Mouse (Mus musculus): Measurements from ENCODE around the gene Mob2. TPM values are rescaled to one million over a fixed set of nuclear protein-coding genes. Genes with fewer than 3 reads are reported as not detected.

The Mob2 gene
- polyA plus RNA-seq, 1 experiment from 2014 or later = 50.2 TPM

DNA sequence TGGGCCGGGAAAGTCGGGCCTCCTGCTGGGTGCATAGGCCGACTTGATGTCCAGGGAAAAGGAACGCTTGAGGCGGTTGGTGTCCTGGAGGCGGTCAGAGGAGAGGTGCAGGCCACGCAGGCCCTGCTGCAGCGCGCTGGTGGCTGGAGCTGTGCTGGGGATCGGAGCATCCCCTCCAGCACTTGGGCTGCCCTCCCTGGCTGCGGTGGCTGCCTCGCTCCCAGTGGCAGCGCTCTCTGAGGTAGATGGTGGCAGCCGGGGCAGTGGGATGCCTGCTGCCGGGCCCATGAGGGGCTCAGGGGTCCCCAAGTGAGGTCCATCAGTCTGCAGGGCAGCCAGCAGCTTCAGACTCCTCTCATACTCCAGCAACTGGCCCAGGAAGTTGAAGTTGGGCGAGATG is 21.7 kb upstream of the Mob2 start:
- H3K4me3 ChIP-seq (replicated peaks; ENCODE audit: low read length) = no peak overlapping the region
- no peak for DNase-seq (ENCODE audit: low spot score)
- H3K27me3 ChIP-seq (ENCODE audit: control insufficient read depth, insufficient read depth, low read length) = peaks cover 11% of the 10 kb centered on the region; the same call in 1 of the 2 replicates
- ATAC-seq (ENCODE audit: low FRiP score) = no peak
- 33% methylated on average over 15 of the region's 16 CpGs for WGBS
- H3K36me3 ChIP-seq (replicated peaks; ENCODE audit: control insufficient read depth, insufficient read depth) = peaks cover 93% of the 10 kb centered on the region
- H3K27ac ChIP-seq = no peak overlapping the region
- peak overlapping the region; percentile 16; the same call in 1 of the 2 replicates for H3K9ac ChIP-seq
- no peak overlapping the region for H3K4me2 ChIP-seq (replicated peaks)
- H3K9me3 ChIP-seq (ENCODE audit: control insufficient read depth, low read length) = no peaks in the 10 kb centered on the region
- H3K4me1 ChIP-seq (replicated peaks; ENCODE audit: control insufficient read depth, insufficient read depth, low read length) = peaks cover 9% of the 10 kb centered on the region; the same call in 1 of the 2 replicates

DNA sequence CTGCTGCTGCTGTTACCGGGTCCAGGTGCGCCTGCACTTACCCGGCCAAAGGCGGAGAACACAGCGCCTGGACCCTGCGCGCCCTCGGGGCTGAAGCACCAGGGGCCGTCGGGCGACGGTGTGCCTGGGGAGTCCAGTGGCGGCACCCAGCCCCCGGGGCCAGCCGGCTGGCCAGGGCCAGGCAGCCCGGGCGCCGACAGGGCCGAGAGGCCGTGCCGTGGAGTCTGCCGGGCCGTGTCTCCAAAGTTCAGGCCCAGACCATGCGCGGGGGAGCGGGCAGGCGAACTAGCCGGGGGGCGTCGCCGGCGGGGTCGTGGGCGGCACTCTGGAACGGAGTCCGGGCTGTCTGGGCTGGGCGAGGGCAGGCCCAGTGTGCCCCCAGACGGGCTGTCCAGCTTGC is 21.3 kb upstream of the Mob2 start:
- no peaks in the 10 kb centered on the region for H3K9me3 ChIP-seq (ENCODE audit: control insufficient read depth, low read length)
- peaks cover 9% of the 10 kb centered on the region; the same call in 1 of the 2 replicates for H3K4me1 ChIP-seq (replicated peaks; ENCODE audit: control insufficient read depth, insufficient read depth, low read length)
- no peak for ATAC-seq (ENCODE audit: low FRiP score)
- 13% methylated on average over 38 of the region's 38 CpGs for WGBS
- H3K4me2 ChIP-seq (replicated peaks) = no peak overlapping the region; the same call in 1 of the 2 replicates
- H3K36me3 ChIP-seq (replicated peaks; ENCODE audit: control insufficient read depth, insufficient read depth) = peaks cover 89% of the 10 kb centered on the region
- no peak for DNase-seq (ENCODE audit: low spot score)
- peaks cover 11% of the 10 kb centered on the region; the same call in 1 of the 2 replicates for H3K27me3 ChIP-seq (ENCODE audit: control insufficient read depth, insufficient read depth, low read length)
- H3K9ac ChIP-seq = peak overlapping the region; percentile 16; the same call in 1 of the 2 replicates
- no peak overlapping the region for H3K27ac ChIP-seq
- no peak overlapping the region for H3K4me3 ChIP-seq (replicated peaks; ENCODE audit: low read length)

DNA sequence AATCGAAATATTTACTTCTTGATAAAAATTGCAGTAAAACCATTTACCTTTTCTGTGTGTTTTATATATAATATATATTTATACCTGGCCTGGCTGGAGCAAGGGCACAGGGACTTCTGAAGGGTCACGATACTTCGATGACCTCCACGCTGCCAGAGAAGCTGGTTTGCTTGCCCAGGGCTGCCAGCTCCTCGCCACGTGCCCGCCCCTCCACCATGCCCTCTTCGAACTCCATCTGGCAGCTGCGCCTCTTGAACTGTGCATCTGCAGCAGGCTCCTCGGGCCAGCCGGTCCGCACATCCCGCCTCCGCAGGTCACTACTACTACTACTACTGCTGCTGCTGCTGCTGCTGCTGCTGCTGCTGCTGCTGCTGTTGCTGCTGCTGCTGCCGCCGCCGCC is 20.9 kb upstream of the Mob2 start:
- no peak overlapping the region for H3K4me3 ChIP-seq (replicated peaks; ENCODE audit: low read length)
- DNase-seq (ENCODE audit: low spot score) (no peak), ATAC-seq (ENCODE audit: low FRiP score) (no peak)
- peaks cover 11% of the 10 kb centered on the region; the same call in 1 of the 2 replicates for H3K27me3 ChIP-seq (ENCODE audit: control insufficient read depth, insufficient read depth, low read length)
- 41% methylated on average over 17 of the region's 17 CpGs for WGBS
- no peak overlapping the region; the same call in 1 of the 2 replicates for H3K9ac ChIP-seq
- H3K36me3 ChIP-seq (replicated peaks; ENCODE audit: control insufficient read depth, insufficient read depth) = peaks cover 85% of the 10 kb centered on the region
- H3K4me1 ChIP-seq (replicated peaks; ENCODE audit: control insufficient read depth, insufficient read depth, low read length) = peaks cover 9% of the 10 kb centered on the region; the same call in 1 of the 2 replicates
- no peaks in the 10 kb centered on the region for H3K9me3 ChIP-seq (ENCODE audit: control insufficient read depth, low read length)
- H3K27ac ChIP-seq = no peak overlapping the region
- no peak overlapping the region; the same call in 1 of the 2 replicates for H3K4me2 ChIP-seq (replicated peaks)

DNA sequence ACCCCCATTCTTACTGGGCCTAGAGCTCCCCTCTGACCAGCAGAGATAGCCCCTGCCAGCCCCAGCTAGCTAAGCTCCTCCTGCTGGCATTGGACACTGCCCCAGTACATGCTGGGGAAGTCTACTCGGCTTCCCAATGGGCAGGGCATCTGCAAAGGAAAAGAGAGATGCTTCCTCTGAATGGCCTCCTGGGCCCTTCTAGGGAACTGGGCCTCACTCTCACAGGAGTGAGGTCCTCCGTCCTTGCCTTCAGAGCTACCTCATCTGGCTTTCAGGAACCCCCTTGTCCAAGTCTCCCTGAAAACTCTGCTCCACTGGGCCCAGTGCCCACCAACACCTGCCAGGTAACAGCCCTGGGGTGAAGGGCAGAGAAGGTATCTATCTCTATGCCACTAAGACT is 20.0 kb upstream of the Mob2 start:
- H3K4me3 ChIP-seq (replicated peaks; ENCODE audit: low read length) = no peak overlapping the region
- no peak overlapping the region for H3K9ac ChIP-seq
- peaks cover 11% of the 10 kb centered on the region; the same call in 1 of the 2 replicates for H3K27me3 ChIP-seq (ENCODE audit: control insufficient read depth, insufficient read depth, low read length)
- ATAC-seq (ENCODE audit: low FRiP score) = no peak
- no peak overlapping the region for H3K27ac ChIP-seq
- H3K9me3 ChIP-seq (ENCODE audit: control insufficient read depth, low read length) = no peaks in the 10 kb centered on the region
- no peak for DNase-seq (ENCODE audit: low spot score)
- H3K4me2 ChIP-seq (replicated peaks) = no peak overlapping the region
- peaks cover 76% of the 10 kb centered on the region for H3K36me3 ChIP-seq (replicated peaks; ENCODE audit: control insufficient read depth, insufficient read depth)
- H3K4me1 ChIP-seq (replicated peaks; ENCODE audit: control insufficient read depth, insufficient read depth, low read length) = peaks cover 9% of the 10 kb centered on the region; the same call in 1 of the 2 replicates
- 53% methylated on average over 2 of the region's 2 CpGs for WGBS

DNA sequence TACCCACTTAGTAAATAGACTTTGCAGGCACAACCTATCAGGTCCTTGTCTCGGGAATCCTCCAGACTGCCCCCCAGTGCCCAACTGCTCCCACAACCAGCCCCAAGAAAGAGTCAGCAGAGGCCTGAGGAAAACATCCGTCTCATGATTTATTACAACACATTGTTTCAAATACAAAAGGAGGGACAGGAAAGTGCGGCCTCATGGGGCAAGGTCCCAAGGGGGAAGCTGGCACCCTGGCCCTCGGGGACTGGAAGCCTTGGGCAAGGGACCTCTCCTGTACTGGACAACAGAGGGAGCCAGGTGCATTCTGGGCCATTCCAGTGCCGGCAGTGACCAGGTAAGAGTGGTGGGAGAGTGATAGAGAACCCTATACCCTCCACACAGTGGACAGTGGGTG is 18.5 kb upstream of the Mob2 start:
- 51% methylated on average over 5 of the region's 5 CpGs for WGBS
- H3K4me2 ChIP-seq (replicated peaks) = no peak overlapping the region
- ATAC-seq (ENCODE audit: low FRiP score) (no peak), DNase-seq (ENCODE audit: low spot score) (no peak)
- H3K4me3 ChIP-seq (replicated peaks; ENCODE audit: low read length) = no peak overlapping the region
- H3K36me3 ChIP-seq (replicated peaks; ENCODE audit: control insufficient read depth, insufficient read depth) = peaks cover 61% of the 10 kb centered on the region
- H3K9me3 ChIP-seq (ENCODE audit: control insufficient read depth, low read length) = no peaks in the 10 kb centered on the region
- peaks cover 11% of the 10 kb centered on the region; the same call in 1 of the 2 replicates for H3K27me3 ChIP-seq (ENCODE audit: control insufficient read depth, insufficient read depth, low read length)
- H3K4me1 ChIP-seq (replicated peaks; ENCODE audit: control insufficient read depth, insufficient read depth, low read length) = 0 out of 2 replicates have a peak, but pooled peaks cover under 1% of the 10 kb centered on the region
- no peak overlapping the region for H3K27ac ChIP-seq
- H3K9ac ChIP-seq = no peak overlapping the region

DNA sequence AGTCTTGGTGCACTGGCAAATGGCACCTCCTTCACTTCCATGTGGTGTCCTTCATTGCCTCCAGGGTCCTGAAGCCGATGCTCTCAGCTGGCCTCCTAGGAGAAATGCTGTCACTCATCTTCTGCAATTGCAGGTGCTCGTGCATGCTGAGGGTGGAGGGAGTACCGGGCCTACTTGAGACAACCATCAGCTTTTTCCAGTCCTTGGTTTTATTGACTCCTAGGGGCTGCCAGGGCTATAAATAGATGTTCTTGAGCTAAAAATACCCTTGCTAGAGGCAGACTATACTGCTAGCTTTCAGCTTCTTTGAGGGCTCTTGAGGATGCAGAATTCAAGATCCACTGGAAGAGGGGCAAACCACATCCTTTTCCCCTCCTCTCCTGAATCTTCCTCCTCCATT is 16.3 kb upstream of the Mob2 start:
- H3K27ac ChIP-seq = no peak overlapping the region
- no peak overlapping the region for H3K4me2 ChIP-seq (replicated peaks)
- H3K4me1 ChIP-seq (replicated peaks; ENCODE audit: control insufficient read depth, insufficient read depth, low read length) = no peaks in the 10 kb centered on the region
- DNase-seq (ENCODE audit: low spot score) (no peak), ATAC-seq (ENCODE audit: low FRiP score) (no peak)
- WGBS = 71% methylated on average over 3 of the region's 3 CpGs
- H3K9me3 ChIP-seq (ENCODE audit: control insufficient read depth, low read length) = no peaks in the 10 kb centered on the region
- H3K36me3 ChIP-seq (replicated peaks; ENCODE audit: control insufficient read depth, insufficient read depth) = peaks cover 39% of the 10 kb centered on the region
- no peaks in the 10 kb centered on the region for H3K27me3 ChIP-seq (ENCODE audit: control insufficient read depth, insufficient read depth, low read length)
- H3K4me3 ChIP-seq (replicated peaks; ENCODE audit: low read length) = no peak overlapping the region
- H3K9ac ChIP-seq = no peak overlapping the region

DNA sequence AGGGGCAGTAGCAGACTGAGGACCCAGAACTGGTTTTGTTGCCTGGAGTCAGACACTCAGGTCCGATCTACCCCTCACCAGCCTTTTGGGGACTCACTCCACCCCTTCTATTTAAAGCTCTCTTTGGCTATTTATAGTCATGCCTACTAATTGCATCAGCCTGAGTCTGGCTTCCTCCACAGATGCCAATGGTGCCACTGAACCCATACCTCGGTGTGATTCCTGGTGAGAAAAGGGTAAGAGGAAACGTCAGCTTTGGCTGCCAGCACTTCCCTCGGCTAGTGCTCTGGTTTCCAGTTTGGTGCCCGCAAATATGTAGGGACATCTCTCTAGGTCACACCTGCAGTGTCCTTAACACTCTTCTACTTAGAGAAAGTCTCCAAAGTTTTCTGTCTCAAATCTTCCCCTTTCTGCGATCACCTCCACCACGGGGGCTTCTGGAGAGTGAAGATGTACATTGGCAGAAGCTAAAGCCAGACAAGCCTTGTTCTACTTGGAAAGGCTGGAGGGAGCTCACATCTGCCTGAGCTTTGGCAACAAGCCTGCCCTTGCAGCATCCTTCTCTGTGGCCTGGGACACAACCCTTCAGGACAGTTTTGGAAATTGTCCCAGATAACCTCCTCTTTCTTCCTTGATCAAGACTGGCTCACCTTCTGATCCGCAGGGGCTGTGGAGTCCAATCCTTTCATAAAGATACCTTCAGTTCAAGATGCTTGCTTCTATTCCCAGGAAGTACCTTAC is 13.5 kb upstream of the Mob2 start:
- Histone ChIP-seq H3K9me3 (ENCODE audit: control insufficient read depth, low read length) (no peaks in the 10 kb centered on the region), H3K9ac (no peak overlapping the region), H3K27ac (no peak overlapping the region), H3K27me3 (ENCODE audit: control insufficient read depth, insufficient read depth, low read length) (no peaks in the 10 kb centered on the region), H3K4me1 (replicated peaks; ENCODE audit: control insufficient read depth, insufficient read depth, low read length) (0 out of 2 replicates have a peak, but pooled peaks cover 4% of the 10 kb centered on the region), H3K36me3 (replicated peaks; ENCODE audit: control insufficient read depth, insufficient read depth) (peaks cover 10% of the 10 kb centered on the region; the same call in 1 of the 2 replicates), H3K4me3 (replicated peaks; ENCODE audit: low read length) (no peak overlapping the region), H3K4me2 (replicated peaks) (no peak overlapping the region)
- no peak for DNase-seq (ENCODE audit: low spot score)
- WGBS = 77% methylated on average over 8 of the region's 8 CpGs
- no peak for ATAC-seq (ENCODE audit: low FRiP score)

DNA sequence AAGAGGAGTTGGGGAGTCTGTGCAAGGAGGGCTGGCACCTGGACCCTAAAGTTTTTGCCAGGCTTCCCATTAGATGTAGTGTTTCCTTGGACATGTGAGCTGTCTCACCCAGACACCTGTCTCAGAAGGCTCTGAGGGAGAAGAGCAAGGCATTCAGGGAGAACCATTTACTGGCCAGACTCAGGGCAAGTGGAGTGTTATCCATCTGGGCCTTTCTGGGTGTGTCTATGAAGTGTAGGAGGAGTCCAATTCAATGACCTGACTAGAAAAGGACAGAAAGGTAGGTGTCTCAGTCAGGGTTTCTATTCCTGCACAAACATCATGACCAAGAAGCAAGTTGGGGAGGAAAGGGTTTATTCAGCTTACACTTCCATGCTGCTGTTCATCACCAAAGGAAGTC is 10.9 kb upstream of the Mob2 start:
- H3K27ac ChIP-seq = no peak overlapping the region
- no peak for DNase-seq (ENCODE audit: low spot score)
- ATAC-seq (ENCODE audit: low FRiP score) = no peak
- H3K9me3 ChIP-seq (ENCODE audit: control insufficient read depth, low read length) = no peaks in the 10 kb centered on the region
- H3K9ac ChIP-seq = no peak overlapping the region
- no peaks in the 10 kb centered on the region for H3K36me3 ChIP-seq (replicated peaks; ENCODE audit: control insufficient read depth, insufficient read depth)
- H3K27me3 ChIP-seq (ENCODE audit: control insufficient read depth, insufficient read depth, low read length) = no peaks in the 10 kb centered on the region
- H3K4me2 ChIP-seq (replicated peaks) = no peak overlapping the region
- 0 out of 2 replicates have a peak, but pooled peaks cover 4% of the 10 kb centered on the region for H3K4me1 ChIP-seq (replicated peaks; ENCODE audit: control insufficient read depth, insufficient read depth, low read length)
- no peak overlapping the region for H3K4me3 ChIP-seq (replicated peaks; ENCODE audit: low read length)

DNA sequence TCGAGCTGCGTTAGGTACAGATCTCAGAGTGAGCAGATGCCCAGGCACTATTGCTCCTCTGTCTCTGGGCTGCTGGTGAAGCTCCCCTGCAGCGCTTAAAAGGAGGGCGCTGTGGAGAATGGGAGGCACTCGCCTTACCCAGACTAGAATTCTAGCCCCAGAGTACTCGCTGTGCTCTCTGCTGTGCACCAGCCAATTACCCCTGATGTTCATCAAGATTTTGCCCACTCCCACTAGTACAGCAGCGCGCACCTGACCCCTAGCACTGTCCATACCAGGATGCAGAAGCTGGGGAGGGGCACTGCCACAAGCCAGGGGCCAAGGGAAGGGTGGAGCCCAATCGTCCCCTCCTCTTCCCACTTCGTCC is 10.3 kb upstream of the Mob2 start:
- Histone ChIP-seq H3K4me2 (replicated peaks) (peak overlapping the region; percentile 54), H3K9ac (peak overlapping the region; percentile 41; the same call in 1 of the 2 replicates), H3K27me3 (ENCODE audit: control insufficient read depth, insufficient read depth, low read length) (no peaks in the 10 kb centered on the region), H3K9me3 (ENCODE audit: control insufficient read depth, low read length) (no peaks in the 10 kb centered on the region), H3K27ac (no peak overlapping the region), H3K4me3 (replicated peaks; ENCODE audit: low read length) (peak overlapping the region; percentile 12; the same call in 1 of the 2 replicates), H3K4me1 (replicated peaks; ENCODE audit: control insufficient read depth, insufficient read depth, low read length) (0 out of 2 replicates have a peak, but pooled peaks cover 4% of the 10 kb centered on the region), H3K36me3 (replicated peaks; ENCODE audit: control insufficient read depth, insufficient read depth) (no peaks in the 10 kb centered on the region)
- ATAC-seq (ENCODE audit: low FRiP score) = peak; percentile 60
- no peak for DNase-seq (ENCODE audit: low spot score)
- 6% methylated on average over 8 of the region's 10 CpGs for WGBS
